Mouse (Mus musculus): Measurements from ENCODE around the gene Rsrc2. TPM values are rescaled to one million over a fixed set of nuclear protein-coding genes. Genes with fewer than 3 reads are reported as not detected.
A peak's percentile ranks its signal among the peaks of the same experiment; 100 is the strongest.

Rsrc2 gene
- polyA plus RNA-seq, 1 experiment from 2014 or later, result 122 TPM

- H3K27me3 ChIP-seq, result no peaks in the 10 kb centered on the region
- peak within 1 kb of the TSS; percentile 99 for H3K27ac ChIP-seq (replicated peaks)
- peak within 1 kb of the TSS; percentile 74 for H3K4me2 ChIP-seq
- ATAC-seq (ENCODE audit: low FRiP score, low read depth), result peak; percentile 75
- under 1% methylated on average over 36 of the region's 64 CpGs for WGBS
- peak within 1 kb of the TSS; percentile 87 for H3K4me3 ChIP-seq
- no peaks in the 10 kb centered on the region for H3K36me3 ChIP-seq
- no peaks in the 10 kb centered on the region for H3K9me3 ChIP-seq
- H3K9ac ChIP-seq, result peak within 1 kb of the TSS; percentile 98
- peaks cover 32% of the 10 kb centered on the region for H3K4me1 ChIP-seq (replicated peaks)
These were observed 64.7 kb downstream of the Rsrc2 start, which contains the start of gene Clip1 for GRCm38 (mm10) chr5:123684221-123685144. Gene Clip1 (minus strand): TSS chr5:123684618.

GRCm38 (mm10) chr5:123683377-123684220, 65.6 kb downstream of the Rsrc2 start:
- Histone ChIP-seq H3K36me3 (no peaks in the 10 kb centered on the region), H3K27me3 (no peaks in the 10 kb centered on the region), H3K27ac (replicated peaks) (peak overlapping the region; percentile 99), H3K4me3 (peak overlapping the region; percentile 87), H3K4me2 (peak overlapping the region; percentile 74), H3K9ac (peak overlapping the region; percentile 98), H3K4me1 (replicated peaks) (peaks cover 32% of the 10 kb centered on the region), H3K9me3 (no peaks in the 10 kb centered on the region)
- WGBS, result under 1% methylated on average over 75 of the region's 92 CpGs
- peak; percentile 71 for ATAC-seq (ENCODE audit: low FRiP score, low read depth)

GRCm38 (mm10) chr5:123683043-123683376, 66.2 kb downstream of the Rsrc2 start:
- H3K4me3 ChIP-seq, result peak overlapping the region; percentile 87
- H3K4me2 ChIP-seq, result peak overlapping the region; percentile 74
- H3K9me3 ChIP-seq, result no peaks in the 10 kb centered on the region
- H3K36me3 ChIP-seq, result no peaks in the 10 kb centered on the region
- peak overlapping the region; percentile 98 for H3K9ac ChIP-seq
- peaks cover 32% of the 10 kb centered on the region for H3K4me1 ChIP-seq (replicated peaks)
- H3K27ac ChIP-seq (replicated peaks), result peak overlapping the region; percentile 99
- 1% methylated on average over 6 of the region's 6 CpGs for WGBS
- no peak for ATAC-seq (ENCODE audit: low FRiP score, low read depth)
- H3K27me3 ChIP-seq, result no peaks in the 10 kb centered on the region

- 32% methylated on average over 4 of the region's 4 CpGs for WGBS
- H3K36me3 ChIP-seq, result no peaks in the 10 kb centered on the region
- peak overlapping the region; percentile 74 for H3K4me2 ChIP-seq
- H3K9me3 ChIP-seq, result no peaks in the 10 kb centered on the region
- ATAC-seq (ENCODE audit: low FRiP score, low read depth), result no peak
- H3K4me1 ChIP-seq (replicated peaks), result peaks cover 32% of the 10 kb centered on the region
- peak overlapping the region; percentile 87 for H3K4me3 ChIP-seq
- peak overlapping the region; percentile 99; the same call in 1 of the 2 replicates for H3K27ac ChIP-seq (replicated peaks)
- H3K27me3 ChIP-seq, result no peaks in the 10 kb centered on the region
- H3K9ac ChIP-seq, result peak overlapping the region; percentile 98; the same call in 1 of the 2 replicates
These were observed 66.8 kb downstream of the Rsrc2 start for GRCm38 (mm10) chr5:123682372-123682771.

- no peak for ATAC-seq (ENCODE audit: low FRiP score, low read depth)
- no peak overlapping the region for H3K9ac ChIP-seq
- H3K9me3 ChIP-seq, result no peaks in the 10 kb centered on the region
- WGBS, result 29% methylated on average over 5 of the region's 5 CpGs
- no peak overlapping the region for H3K4me3 ChIP-seq
- H3K4me1 ChIP-seq (replicated peaks), result peaks cover 32% of the 10 kb centered on the region
- H3K27me3 ChIP-seq, result no peaks in the 10 kb centered on the region
- H3K36me3 ChIP-seq, result no peaks in the 10 kb centered on the region
- no peak overlapping the region for H3K4me2 ChIP-seq
- H3K27ac ChIP-seq (replicated peaks), result peak overlapping the region; percentile 20; the same call in 1 of the 2 replicates
These were observed 69.5 kb downstream of the Rsrc2 start for GRCm38 (mm10) chr5:123679546-123680263.

GRCm38 (mm10) chr5:123679106-123679505, 70.1 kb downstream of the Rsrc2 start:
- WGBS, result 66% methylated on average over 3 of the region's 3 CpGs
- H3K4me1 ChIP-seq (replicated peaks), result peaks cover 32% of the 10 kb centered on the region
- H3K27me3 ChIP-seq, result no peaks in the 10 kb centered on the region
- H3K36me3 ChIP-seq, result no peaks in the 10 kb centered on the region
- no peak overlapping the region for H3K4me3 ChIP-seq
- no peak for ATAC-seq (ENCODE audit: low FRiP score, low read depth)
- no peak overlapping the region for H3K27ac ChIP-seq (replicated peaks)
- H3K9ac ChIP-seq, result no peak overlapping the region
- H3K9me3 ChIP-seq, result no peaks in the 10 kb centered on the region
- no peak overlapping the region for H3K4me2 ChIP-seq

Other genes starting within 250 kb of the Rsrc2 start
- 0.76 and 1.3 TPM in 2 replicates for gene B3gnt4, start 239.0 kb downstream of the Rsrc2 start, polyA plus RNA-seq (2015; fragmentation: Nextera tagmentation; extraction: Ambion mirVana)
- gene Diablo, start 225.2 kb downstream of the Rsrc2 start, polyA plus RNA-seq (2015; fragmentation: Nextera tagmentation; extraction: Ambion mirVana), result 106 TPM in 2 replicates
- gene Gm49027, start 223.9 kb downstream of the Rsrc2 start, polyA plus RNA-seq (2015; fragmentation: Nextera tagmentation; extraction: Ambion mirVana), result 1.6 and 4.2 TPM in 2 replicates
- gene Vps33a, start 176.4 kb downstream of the Rsrc2 start, polyA plus RNA-seq (2015; fragmentation: Nextera tagmentation; extraction: Ambion mirVana), result 38.1 and 38.7 TPM in 2 replicates
- gene Clip1, start 64.8 kb downstream of the Rsrc2 start, polyA plus RNA-seq (2015; fragmentation: Nextera tagmentation; extraction: Ambion mirVana), result 79.6 and 81.0 TPM in 2 replicates
- gene Zcchc8, start 28.3 kb downstream of the Rsrc2 start, polyA plus RNA-seq (2015; fragmentation: Nextera tagmentation; extraction: Ambion mirVana), result 58.1 and 68.5 TPM in 2 replicates
- 6.7 and 7.2 TPM in 2 replicates for gene Kntc1, start 302 bp upstream of the Rsrc2 start, polyA plus RNA-seq (2015; fragmentation: Nextera tagmentation; extraction: Ambion mirVana)
- gene Hcar2, start 116.1 kb upstream of the Rsrc2 start, polyA plus RNA-seq (2015; fragmentation: Nextera tagmentation; extraction: Ambion mirVana), result not detected in 2 replicates
- gene Hcar1, start 130.6 kb upstream of the Rsrc2 start, polyA plus RNA-seq (2015; fragmentation: Nextera tagmentation; extraction: Ambion mirVana), result 0.88 and 0.99 TPM in 2 replicates
- 118 and 125 TPM in 2 replicates for gene Denr, start 157.8 kb upstream of the Rsrc2 start, polyA plus RNA-seq (2015; fragmentation: Nextera tagmentation; extraction: Ambion mirVana)
- 3.8 and 4.2 TPM in 2 replicates for gene Gm43518, start 178.0 kb upstream of the Rsrc2 start, polyA plus RNA-seq (2015; fragmentation: Nextera tagmentation; extraction: Ambion mirVana)
- 3.7 and 4.6 TPM in 2 replicates for gene Ccdc62, start 181.3 kb upstream of the Rsrc2 start, polyA plus RNA-seq (2015; fragmentation: Nextera tagmentation; extraction: Ambion mirVana)
- 33.9 and 34.2 TPM in 2 replicates for gene Hip1r, start 224.2 kb upstream of the Rsrc2 start, polyA plus RNA-seq (2015; fragmentation: Nextera tagmentation; extraction: Ambion mirVana)

All from hindbrain, embryonic 15.5 days (tissue).